Mouse (Mus musculus): ENCODE measurements around the gene Ctcf. TPM values are rescaled to one million over a fixed set of nuclear protein-coding genes. Genes with fewer than 3 reads are reported as not detected.

The Ctcf gene
- polyA plus RNA-seq, 1 experiment from 2014 or later = 96.4 TPM

- no peak overlapping the region for H3K4me3 ChIP-seq (replicated peaks)
- 0 out of 2 replicates have a peak, but pooled peaks cover 4% of the 10 kb centered on the region for H3K27me3 ChIP-seq (replicated peaks)
- H3K27ac ChIP-seq = no peak overlapping the region
- peaks cover 26% of the 10 kb centered on the region for H3K4me1 ChIP-seq (replicated peaks)
- H3K36me3 ChIP-seq = peaks cover 5% of the 10 kb centered on the region; the same call in 1 of the 2 replicates
- H3K9me3 ChIP-seq = no peaks in the 10 kb centered on the region
- H3K9ac ChIP-seq = no peak overlapping the region
- no peak overlapping the region for H3K4me2 ChIP-seq (replicated peaks)
- WGBS = 92% methylated on average over 17 of the region's 17 CpGs
- no peak for ATAC-seq
Measured at GRCm38 (mm10) chr8:105697196-105697780, 60.9 kb downstream of the Ctcf start.

GRCm38 (mm10) chr8:105698734-105699133 lies 62.4 kb downstream of the Ctcf start:
- H3K9ac ChIP-seq = no peak overlapping the region
- ATAC-seq = no peak
- peaks cover 9% of the 10 kb centered on the region; the same call in 1 of the 2 replicates for H3K36me3 ChIP-seq
- no peak overlapping the region for H3K4me3 ChIP-seq (replicated peaks)
- H3K27ac ChIP-seq = no peak overlapping the region
- 0 out of 2 replicates have a peak, but pooled peaks cover 4% of the 10 kb centered on the region for H3K27me3 ChIP-seq (replicated peaks)
- WGBS = 98% methylated on average over 5 of the region's 5 CpGs
- H3K9me3 ChIP-seq = no peaks in the 10 kb centered on the region
- peaks cover 23% of the 10 kb centered on the region for H3K4me1 ChIP-seq (replicated peaks)
- H3K4me2 ChIP-seq (replicated peaks) = no peak overlapping the region

GRCm38 (mm10) chr8:105699488-105700215 lies 63.3 kb downstream of the Ctcf start:
- Histone ChIP-seq H3K36me3 (peaks cover 15% of the 10 kb centered on the region; the same call in 1 of the 2 replicates), H3K4me1 (replicated peaks) (peaks cover 14% of the 10 kb centered on the region), H3K27me3 (replicated peaks) (0 out of 2 replicates have a peak, but pooled peaks cover 2% of the 10 kb centered on the region), H3K27ac (no peak overlapping the region), H3K4me2 (replicated peaks) (peak overlapping the region; percentile 93), H3K9me3 (no peaks in the 10 kb centered on the region), H3K4me3 (replicated peaks) (peak overlapping the region; percentile 64), H3K9ac (peak overlapping the region; percentile 48; the same call in 1 of the 2 replicates)
- ATAC-seq = no peak
- 91% methylated on average over 11 of the region's 11 CpGs for WGBS

- Histone ChIP-seq H3K4me1 (replicated peaks) (peaks cover 14% of the 10 kb centered on the region), H3K27ac (peak overlapping the region; percentile 93; the same call in 1 of the 2 replicates), H3K27me3 (replicated peaks) (no peaks in the 10 kb centered on the region), H3K9ac (peak overlapping the region; percentile 48), H3K4me3 (replicated peaks) (peak overlapping the region; percentile 64), H3K36me3 (peaks cover 15% of the 10 kb centered on the region; the same call in 1 of the 2 replicates), H3K4me2 (replicated peaks) (peak overlapping the region; percentile 93), H3K9me3 (no peaks in the 10 kb centered on the region)
- under 1% methylated on average over 21 of the region's 21 CpGs for WGBS
- ATAC-seq = peak; percentile 68
Measured at GRCm38 (mm10) chr8:105700566-105700965, 64.2 kb downstream of the Ctcf start.

- under 1% methylated on average over 60 of the region's 60 CpGs for WGBS
- peak; percentile 88 for ATAC-seq
- Histone ChIP-seq H3K4me2 (replicated peaks) (peak within 1 kb of the TSS; percentile 93), H3K4me1 (replicated peaks) (peaks cover 14% of the 10 kb centered on the region), H3K27ac (peak within 1 kb of the TSS; percentile 93), H3K9ac (peak within 1 kb of the TSS; percentile 48), H3K36me3 (peaks cover 15% of the 10 kb centered on the region; the same call in 1 of the 2 replicates), H3K9me3 (no peaks in the 10 kb centered on the region), H3K4me3 (replicated peaks) (peak within 1 kb of the TSS; percentile 64), H3K27me3 (replicated peaks) (no peaks in the 10 kb centered on the region)
Measured at GRCm38 (mm10) chr8:105700966-105701824, 64.8 kb downstream of the Ctcf start, which contains the start of the genes Acd and Pard6a. Gene Acd (minus strand): TSS chr8:105701102. Gene Pard6a (plus strand): TSS chr8:105701148.

GRCm38 (mm10) chr8:105702001-105702401 lies 65.6 kb downstream of the Ctcf start:
- no peaks in the 10 kb centered on the region for H3K27me3 ChIP-seq (replicated peaks)
- H3K4me3 ChIP-seq (replicated peaks) = peak overlapping the region; percentile 64
- peak overlapping the region; percentile 46 for H3K9ac ChIP-seq
- H3K4me2 ChIP-seq (replicated peaks) = peak overlapping the region; percentile 93
- peaks cover 15% of the 10 kb centered on the region; the same call in 1 of the 2 replicates for H3K36me3 ChIP-seq
- 43% methylated on average over 18 of the region's 18 CpGs for WGBS
- ATAC-seq = peak; percentile 7; the same call in 1 of the 2 replicates
- peaks cover 15% of the 10 kb centered on the region for H3K4me1 ChIP-seq (replicated peaks)
- H3K9me3 ChIP-seq = no peaks in the 10 kb centered on the region
- peak overlapping the region; percentile 18; the same call in 1 of the 2 replicates for H3K27ac ChIP-seq

- H3K4me1 ChIP-seq (replicated peaks) = peaks cover 21% of the 10 kb centered on the region
- peaks cover 10% of the 10 kb centered on the region; the same call in 1 of the 2 replicates for H3K36me3 ChIP-seq
- no peak overlapping the region for H3K9ac ChIP-seq
- H3K4me2 ChIP-seq (replicated peaks) = no peak overlapping the region
- H3K9me3 ChIP-seq = no peaks in the 10 kb centered on the region
- no peak overlapping the region for H3K27ac ChIP-seq
- H3K27me3 ChIP-seq (replicated peaks) = no peaks in the 10 kb centered on the region
- WGBS = 90% methylated on average over 24 of the region's 24 CpGs
- ATAC-seq = no peak
- no peak overlapping the region for H3K4me3 ChIP-seq (replicated peaks)
Measured at GRCm38 (mm10) chr8:105702731-105703415, 66.5 kb downstream of the Ctcf start.

- H3K27me3 ChIP-seq (replicated peaks) = no peaks in the 10 kb centered on the region
- H3K4me2 ChIP-seq (replicated peaks) = no peak overlapping the region
- H3K9ac ChIP-seq = no peak overlapping the region
- peaks cover 24% of the 10 kb centered on the region for H3K4me1 ChIP-seq (replicated peaks)
- H3K36me3 ChIP-seq = peaks cover 10% of the 10 kb centered on the region; the same call in 1 of the 2 replicates
- H3K27ac ChIP-seq = no peak overlapping the region
- WGBS = 94% methylated on average over 34 of the region's 34 CpGs
- H3K9me3 ChIP-seq = no peaks in the 10 kb centered on the region
- no peak for ATAC-seq
- H3K4me3 ChIP-seq (replicated peaks) = no peak overlapping the region
Measured at GRCm38 (mm10) chr8:105704146-105704812, 67.9 kb downstream of the Ctcf start.

GRCm38 (mm10) chr8:105704955-105705354 lies 68.6 kb downstream of the Ctcf start:
- ATAC-seq = no peak
- H3K4me1 ChIP-seq (replicated peaks) = peaks cover 20% of the 10 kb centered on the region
- H3K27ac ChIP-seq = no peak overlapping the region
- peaks cover 10% of the 10 kb centered on the region; the same call in 1 of the 2 replicates for H3K36me3 ChIP-seq
- no peak overlapping the region for H3K9ac ChIP-seq
- H3K4me3 ChIP-seq (replicated peaks) = no peak overlapping the region
- H3K9me3 ChIP-seq = no peaks in the 10 kb centered on the region
- 92% methylated on average over 6 of the region's 6 CpGs for WGBS
- H3K27me3 ChIP-seq (replicated peaks) = no peaks in the 10 kb centered on the region
- no peak overlapping the region for H3K4me2 ChIP-seq (replicated peaks)

- Histone ChIP-seq H3K4me3 (replicated peaks) (no peak overlapping the region), H3K27me3 (replicated peaks) (no peaks in the 10 kb centered on the region), H3K4me2 (replicated peaks) (no peak overlapping the region), H3K27ac (no peak overlapping the region), H3K9ac (no peak overlapping the region), H3K9me3 (no peaks in the 10 kb centered on the region), H3K36me3 (peaks cover 10% of the 10 kb centered on the region; the same call in 1 of the 2 replicates), H3K4me1 (replicated peaks) (peaks cover 16% of the 10 kb centered on the region)
- WGBS = 83% methylated on average over 12 of the region's 12 CpGs
- no peak for ATAC-seq
Measured at GRCm38 (mm10) chr8:105706426-105706825, 70.1 kb downstream of the Ctcf start.
